Mouse (Mus musculus): ENCODE measurements around the gene Edem1. TPM values are rescaled to one million over a fixed set of nuclear protein-coding genes. Genes with fewer than 3 reads are reported as not detected.

Edem1 gene
- 10 to 100 TPM; 17.5 to 17.6 TPM for total RNA-seq (2021)

DNA sequence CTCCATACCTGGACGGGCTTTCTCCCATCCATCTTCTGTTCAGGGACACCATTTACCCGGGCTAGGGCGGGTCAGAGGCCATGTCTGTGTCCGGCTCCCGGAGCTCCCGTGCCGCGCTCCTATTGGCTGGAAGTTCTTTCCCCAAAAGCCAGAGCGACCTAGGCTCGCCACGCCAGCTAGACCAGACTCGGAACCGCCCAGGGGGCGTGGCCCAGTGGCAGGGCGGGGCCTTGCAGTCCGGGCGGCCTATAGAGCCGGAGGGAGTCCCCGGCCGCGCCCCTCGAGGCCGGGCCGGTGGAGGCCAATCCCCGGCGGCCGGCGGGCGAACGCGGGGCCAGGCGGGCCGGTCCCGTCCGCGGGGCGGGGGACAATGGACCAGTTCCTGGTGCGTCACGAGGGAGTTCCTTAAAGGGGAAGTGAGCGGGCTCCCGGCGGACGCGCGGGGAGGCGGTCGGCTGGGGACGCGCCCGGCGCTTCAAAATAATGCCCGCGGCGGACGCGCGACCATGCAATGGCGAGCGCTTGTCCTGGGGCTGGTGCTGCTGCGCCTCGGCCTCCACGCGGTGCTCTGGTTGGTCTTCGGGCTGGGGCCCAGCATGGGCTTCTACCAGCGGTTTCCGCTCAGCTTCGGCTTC is at the start of gene Edem1:
TSS of gene Edem1 (plus strand) at position 408 of the 635 bp plus-strand sequence.
- intact Hi-C loops (cut with DNase I): loop anchor here (2.0 kb wide), 1 partner anchor 46 kb away; the partner anchor contains the start of gene Arl8b
- DNase-seq (ENCODE audit: low spot score in 2 of 2): peak; percentile 92 to 96

DNA sequence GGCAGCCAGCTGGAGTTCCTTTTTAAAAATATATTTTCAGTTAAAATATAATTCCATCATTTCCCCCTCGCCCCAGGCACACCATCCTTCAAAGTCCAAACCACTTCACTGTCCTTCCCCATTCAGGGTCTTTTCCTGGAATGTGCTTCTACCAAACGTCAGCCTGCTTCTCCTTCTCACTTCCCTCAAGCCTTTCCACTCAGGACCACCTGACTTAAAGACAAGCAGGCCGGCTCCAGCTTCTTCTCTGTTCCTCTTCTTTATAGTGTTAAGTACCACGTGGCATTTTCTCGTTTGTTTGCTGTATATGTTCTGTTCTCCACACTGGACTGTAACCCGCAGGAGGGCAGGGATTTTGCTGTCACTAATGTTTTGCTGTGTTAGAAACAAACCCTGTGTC is 46.6 kb upstream of the Edem1 start:
- DNase-seq (ENCODE audit: low spot score in 2 of 2): no peak
- intact Hi-C loops (cut with DNase I): loop anchor here (2.0 kb wide), 1 partner anchor 47 kb away; the partner anchor contains the start of gene Edem1

DNA sequence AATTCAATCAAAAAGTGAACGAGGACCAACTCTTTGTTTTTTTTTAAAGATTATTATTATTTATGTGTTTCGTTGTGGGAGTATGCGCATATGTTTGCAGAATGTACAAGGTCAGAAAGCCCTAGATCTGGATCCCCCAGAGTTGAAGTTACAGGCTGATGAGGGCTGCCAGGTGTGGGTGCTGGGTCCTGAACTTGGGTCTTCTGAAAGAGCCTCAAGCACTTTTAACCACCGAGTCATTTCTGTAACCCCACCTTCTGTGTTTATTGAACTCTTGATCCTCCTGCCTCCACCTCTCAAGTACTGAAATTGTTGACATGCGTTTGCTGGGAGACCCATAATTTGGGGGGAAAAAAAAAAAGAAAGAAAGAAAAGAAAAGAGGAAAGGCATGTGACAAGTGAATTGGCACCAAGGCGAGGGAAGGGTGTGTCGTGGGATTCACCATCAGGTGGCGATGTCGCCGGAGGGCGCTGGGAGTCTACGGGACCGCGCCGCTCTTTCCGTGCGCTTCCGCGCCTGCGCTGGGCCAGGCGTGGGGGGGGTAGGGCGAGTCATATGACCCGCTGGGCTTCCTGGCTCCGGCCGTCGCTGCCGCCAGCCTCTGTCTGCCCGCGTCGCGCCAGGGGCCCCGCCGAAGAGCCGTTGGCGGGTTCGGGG is 45.8 kb upstream of the Edem1 start, which contains the start of gene Arl8b:
TSS of gene Arl8b (plus strand) at position 574 of the 658 bp plus-strand sequence.
- intact Hi-C loops (cut with DNase I): loop anchor here (2.0 kb wide), 1 partner anchor 46 kb away; the partner anchor contains the start of gene Edem1
- peak; percentile 94 to 96 for DNase-seq (ENCODE audit: low spot score in 2 of 2)

DNA sequence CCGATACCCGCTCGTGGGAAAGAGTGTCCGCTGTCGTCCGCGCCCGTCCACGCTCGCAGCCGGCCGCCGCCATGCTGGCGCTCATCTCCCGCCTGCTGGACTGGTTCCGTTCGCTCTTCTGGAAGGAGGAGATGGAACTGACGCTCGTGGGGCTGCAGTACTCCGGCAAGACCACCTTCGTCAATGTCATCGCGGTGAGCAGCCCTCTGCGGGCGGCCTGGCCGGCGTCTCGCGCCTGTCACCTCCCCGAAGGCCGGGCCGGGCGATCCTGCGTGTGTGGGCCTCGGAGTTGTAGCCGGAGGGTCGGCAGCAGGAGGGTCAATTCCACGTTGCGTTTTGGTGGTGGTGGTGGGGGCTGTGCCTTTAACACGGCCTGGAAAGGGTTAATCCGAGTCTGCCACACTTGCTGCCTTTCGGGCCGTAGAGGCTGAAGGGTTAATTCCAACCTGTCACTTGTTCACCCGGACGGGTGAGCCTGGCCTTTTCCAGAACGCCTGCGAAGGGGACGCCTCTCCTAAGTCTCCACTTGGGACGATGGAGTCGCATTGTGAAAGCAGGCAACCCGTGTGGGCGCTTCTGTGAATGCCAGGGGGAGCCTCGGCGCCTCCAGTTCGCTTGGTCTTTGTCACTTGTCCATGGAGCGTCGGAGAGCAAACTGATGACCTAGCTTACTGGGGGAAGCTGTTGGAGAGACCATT is 45.1 kb upstream of the Edem1 start:
- intact Hi-C loops (cut with DNase I): loop anchor here (2.0 kb wide), 1 partner anchor 45 kb away; the partner anchor contains the start of gene Edem1
- peak; percentile 29 to 39 for DNase-seq (ENCODE audit: low spot score in 2 of 2)

DNA sequence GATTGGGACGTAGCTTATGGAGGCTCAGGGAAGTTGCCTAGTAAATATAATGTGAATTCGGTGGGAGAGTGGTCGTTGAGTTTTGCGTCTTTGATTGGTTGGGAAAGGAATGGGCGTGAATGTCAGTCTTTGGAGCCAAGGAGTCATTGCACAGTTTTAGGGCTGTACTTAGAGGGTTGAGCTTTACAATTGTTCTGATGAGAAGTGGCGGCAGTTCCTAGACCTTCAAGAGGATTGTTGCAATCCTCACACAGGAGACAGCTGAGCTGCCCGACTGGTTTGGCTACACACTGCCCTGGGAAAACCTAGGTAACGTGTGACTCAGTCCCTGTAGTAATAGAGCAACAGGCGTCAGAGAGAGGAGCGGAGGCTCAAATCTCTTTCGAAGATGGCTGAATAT is 44.4 kb upstream of the Edem1 start:
- DNase-seq (ENCODE audit: low spot score in 2 of 2): no peak
- intact Hi-C loops (cut with DNase I): no loop called here

DNA sequence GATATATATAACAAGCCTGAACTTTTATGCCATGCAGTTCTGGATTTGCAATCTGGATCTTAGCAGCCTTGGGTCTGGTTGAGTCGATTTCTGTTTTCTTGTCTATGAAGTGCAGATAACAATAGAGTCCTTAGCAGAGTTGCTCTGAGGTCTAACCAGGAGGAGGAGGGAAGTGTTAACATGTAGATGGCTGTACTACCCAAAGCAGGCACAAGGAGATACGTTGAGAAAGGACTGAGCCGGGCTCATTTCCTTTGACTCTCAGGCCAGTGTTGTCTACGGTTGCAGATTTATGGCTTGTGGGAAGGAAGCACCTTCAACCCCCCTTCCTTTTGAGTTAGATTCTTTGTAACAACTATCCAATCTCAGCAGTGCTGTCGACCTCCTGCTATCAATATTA is 43.6 kb upstream of the Edem1 start:
- intact Hi-C loops (cut with DNase I): no loop called here
- DNase-seq (ENCODE audit: low spot score in 2 of 2): no peak

DNA sequence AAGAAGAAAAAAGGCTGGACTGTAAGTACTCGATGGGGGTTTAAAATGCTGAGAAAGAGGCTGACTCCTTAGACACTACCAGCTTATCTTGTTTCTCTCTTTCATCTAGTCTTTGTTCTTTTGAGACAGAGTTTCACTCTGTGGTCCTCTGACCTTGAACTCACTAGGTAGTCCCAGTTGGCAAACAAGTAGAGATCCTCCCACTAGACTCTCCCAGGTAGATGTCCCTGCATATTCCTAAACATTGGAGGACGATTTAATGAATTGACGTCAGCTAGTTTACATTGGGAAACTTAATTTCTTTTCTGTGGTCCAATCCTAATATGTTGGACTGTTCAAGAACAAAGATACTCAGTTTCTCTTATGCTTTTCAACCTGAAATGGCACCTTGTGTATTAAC is 42.9 kb upstream of the Edem1 start:
- intact Hi-C loops (cut with DNase I): no loop called here
- DNase-seq (ENCODE audit: low spot score in 2 of 2): no peak

DNA sequence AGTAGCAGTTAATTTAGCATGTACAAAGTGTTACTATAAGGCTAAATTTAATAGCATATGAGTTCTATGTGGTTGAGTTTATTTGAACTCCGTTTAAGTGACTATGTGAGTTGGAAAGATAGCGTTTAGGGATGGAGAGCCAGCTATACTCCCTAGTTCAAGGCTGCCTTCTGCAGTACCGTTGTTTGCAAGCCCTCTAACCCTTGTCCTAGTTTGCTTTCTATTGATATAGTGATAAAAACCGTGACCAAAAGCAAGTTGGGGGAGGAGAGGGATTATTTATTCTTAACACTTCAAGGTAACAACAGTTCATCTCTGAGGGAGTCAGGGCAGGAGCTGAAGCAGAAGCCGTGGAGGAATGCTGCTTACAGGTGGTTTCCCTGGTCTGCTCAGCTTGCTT is 36.9 kb upstream of the Edem1 start:
- DNase-seq (ENCODE audit: low spot score in 2 of 2): no peak
- intact Hi-C loops (cut with DNase I): no loop called here

DNA sequence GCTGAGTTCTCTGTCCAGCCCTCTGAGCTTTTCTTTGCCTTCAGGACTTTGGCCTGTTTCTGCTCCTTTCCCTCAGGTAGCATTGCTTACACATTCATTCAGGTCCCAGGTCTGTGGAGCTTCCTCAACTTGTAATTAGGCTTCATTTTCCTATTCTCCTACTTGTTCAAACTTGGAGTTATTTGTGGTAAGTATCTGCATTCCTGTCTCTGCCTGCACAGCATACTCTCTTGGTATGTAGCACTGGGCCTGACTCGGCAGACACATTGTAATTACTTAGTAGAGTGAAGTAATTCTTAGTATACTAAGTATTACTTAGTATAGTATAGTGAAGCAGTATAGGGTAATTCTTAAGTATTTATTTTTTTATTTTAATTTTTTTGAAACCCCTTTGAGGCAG is 32.5 kb upstream of the Edem1 start:
- no peak for DNase-seq (ENCODE audit: low spot score in 2 of 2)
- intact Hi-C loops (cut with DNase I): no loop called here

DNA sequence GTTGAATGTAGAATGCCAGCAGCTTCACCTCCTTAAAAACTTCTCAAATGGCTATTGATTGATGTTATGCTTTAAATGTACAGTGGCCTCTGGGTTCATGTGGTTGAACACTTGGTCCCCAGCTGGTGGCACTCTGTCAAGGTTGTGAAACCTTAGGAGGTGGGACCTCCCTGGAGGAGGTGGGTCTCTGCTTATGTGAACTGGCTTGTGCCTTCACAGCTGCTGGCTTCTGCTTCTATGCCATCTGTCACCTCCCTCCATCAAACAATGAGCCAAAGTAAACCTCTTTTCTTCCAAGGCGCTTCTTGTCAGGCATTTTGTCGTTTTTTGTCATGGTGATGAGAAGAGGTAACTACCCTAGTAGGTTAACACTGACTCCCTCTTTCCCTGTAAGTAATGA is 31.7 kb upstream of the Edem1 start:
- intact Hi-C loops (cut with DNase I): no loop called here
- DNase-seq (ENCODE audit: low spot score in 2 of 2): no peak

DNA sequence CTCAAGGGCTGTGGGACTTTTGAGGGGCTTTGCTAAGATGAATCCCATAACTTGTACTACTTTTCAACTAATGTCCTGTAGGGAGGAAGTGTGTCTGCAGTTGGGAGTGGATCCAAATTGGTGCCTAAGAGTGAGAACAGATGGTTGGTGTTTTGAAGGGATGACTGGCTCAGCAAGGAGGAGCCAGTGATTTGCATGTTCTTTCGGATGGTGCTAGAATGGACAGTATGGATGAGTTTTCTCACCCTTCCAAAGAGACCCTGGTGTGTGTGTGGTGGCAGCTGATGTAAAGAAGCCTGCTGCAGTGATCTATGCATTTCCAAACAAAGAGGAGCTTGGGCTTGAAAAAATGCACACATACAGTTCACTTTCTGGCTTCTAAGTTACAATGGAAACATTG is 23.2 kb upstream of the Edem1 start:
- peak in 1 of 2 experiments; percentile 27 for DNase-seq (ENCODE audit: low spot score in 2 of 2)
- intact Hi-C loops (cut with DNase I): no loop called here

DNA sequence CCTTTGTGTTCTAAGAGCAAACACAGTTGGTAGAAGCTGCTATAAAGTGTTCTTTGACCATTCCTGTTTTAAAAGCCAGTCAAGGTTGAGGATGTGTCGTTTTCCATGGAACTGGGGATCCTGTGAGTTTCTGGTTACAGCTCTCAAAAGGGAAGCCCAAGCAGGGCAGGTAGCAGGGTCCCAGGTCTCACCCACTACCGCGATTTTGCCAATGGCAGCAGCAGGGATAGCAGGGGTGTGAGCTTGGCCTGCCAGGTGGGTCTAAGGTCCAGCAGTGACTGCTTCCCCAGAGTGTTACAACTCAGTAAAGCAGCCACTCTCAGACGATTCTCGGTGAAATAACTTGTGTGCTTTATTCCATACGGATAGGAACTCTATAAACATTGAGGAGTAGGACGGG is 22.6 kb upstream of the Edem1 start:
- intact Hi-C loops (cut with DNase I): no loop called here

DNA sequence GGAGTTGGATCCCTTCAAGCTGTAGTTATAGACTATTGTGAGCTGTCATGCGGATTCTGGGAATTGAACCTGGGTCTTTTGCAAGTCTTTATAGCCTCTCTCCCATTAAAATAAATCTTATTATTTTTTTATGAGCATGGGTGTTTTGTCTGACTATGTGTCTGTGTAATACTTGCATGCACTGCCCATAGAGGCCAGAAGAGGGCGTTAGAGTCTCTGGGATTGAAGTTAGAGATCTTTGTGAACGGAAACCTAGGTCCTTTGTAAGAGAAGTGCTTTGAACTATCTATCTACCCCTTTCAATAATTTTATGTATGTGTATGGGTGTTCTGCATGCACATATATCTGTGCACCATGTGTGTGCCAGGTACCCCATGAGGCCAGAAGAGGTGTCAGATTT is 21.0 kb upstream of the Edem1 start:
- intact Hi-C loops (cut with DNase I): no loop called here
- DNase-seq (ENCODE audit: low spot score in 2 of 2): no peak

More for the DNA sequence above, 22.6 kb upstream of the Edem1 start:
- no peak for DNase-seq (ENCODE audit: low spot score in 2 of 2)

DNA sequence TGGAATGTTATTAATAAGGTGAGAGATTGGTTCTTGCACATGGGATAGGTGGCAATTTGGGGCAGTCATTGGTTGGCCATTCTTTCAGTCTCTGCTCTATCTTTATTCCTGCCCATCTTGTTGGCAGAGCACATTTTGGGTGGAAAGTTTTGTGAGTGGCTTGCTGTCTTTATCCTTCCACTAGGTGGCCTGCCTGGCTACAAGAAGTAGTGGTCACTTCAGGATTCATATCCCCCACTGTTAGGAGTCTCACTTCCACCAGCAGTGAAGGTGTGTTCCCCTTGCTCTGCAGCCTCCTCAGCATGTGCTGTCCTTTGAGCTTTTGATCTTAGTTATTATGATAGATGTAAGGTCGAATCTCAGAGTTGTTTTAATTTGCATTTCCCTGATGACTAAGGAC is 19.7 kb upstream of the Edem1 start:
- intact Hi-C loops (cut with DNase I): no loop called here
- DNase-seq (ENCODE audit: low spot score in 2 of 2): no peak

DNA sequence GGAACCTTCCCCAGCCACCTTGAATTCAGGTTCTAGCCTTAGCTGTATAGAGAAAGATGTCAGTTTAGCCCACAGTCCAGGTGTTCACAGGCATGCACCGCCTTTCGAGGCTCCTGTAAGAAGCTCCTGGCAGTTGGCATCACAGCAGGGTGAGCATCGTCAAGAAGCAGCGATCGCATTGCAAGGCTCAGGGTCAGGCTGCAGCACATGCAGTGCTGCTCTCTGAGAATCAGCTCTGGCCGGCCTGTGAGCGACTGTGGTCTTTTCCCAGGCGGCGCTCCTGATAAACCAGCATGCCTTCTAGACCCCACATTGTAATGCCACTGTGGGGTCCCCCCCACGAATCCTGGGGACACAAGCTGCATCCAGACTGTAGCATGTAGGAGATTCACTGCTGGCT is 18.2 kb upstream of the Edem1 start:
- intact Hi-C loops (cut with DNase I): no loop called here
- DNase-seq (ENCODE audit: low spot score in 2 of 2): no peak

DNA sequence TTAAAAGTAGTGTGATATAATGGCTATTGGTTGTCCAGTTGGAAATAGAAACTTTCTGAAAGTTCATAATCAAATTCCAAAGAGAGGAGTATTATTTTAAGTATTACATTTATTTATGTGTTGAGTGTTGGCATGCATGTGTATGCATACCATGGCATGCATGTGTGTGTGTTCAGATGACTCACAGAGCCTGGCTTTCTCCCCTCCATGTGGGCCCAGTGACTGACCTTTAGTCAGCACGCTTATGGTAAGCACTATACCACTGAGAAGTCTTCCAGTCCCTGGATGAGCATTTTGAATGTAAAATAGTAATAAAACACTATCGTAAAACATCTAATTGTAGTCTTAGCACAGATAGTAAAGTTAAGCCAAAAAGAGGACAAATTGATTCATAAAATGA is 16.3 kb upstream of the Edem1 start:
- no peak for DNase-seq (ENCODE audit: low spot score in 2 of 2)
- intact Hi-C loops (cut with DNase I): no loop called here

DNA sequence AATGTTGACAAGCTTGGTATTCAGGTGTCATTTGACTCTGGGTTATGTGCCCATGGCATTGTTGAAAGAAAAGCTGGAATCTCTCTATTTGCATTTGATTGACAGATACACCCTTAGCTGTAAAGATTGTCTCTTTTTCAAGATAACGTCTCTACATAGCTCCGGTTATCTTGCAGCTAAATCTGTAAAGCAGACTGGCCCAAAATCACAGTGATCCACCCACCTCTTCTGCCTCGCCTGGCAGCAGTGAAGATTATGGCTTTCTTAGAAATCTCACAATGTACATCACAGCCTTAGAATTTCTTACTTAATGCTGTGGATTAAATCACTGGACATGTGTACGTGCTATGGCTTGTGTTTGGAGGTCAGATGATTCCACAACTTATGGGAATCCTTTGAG is 10.9 kb upstream of the Edem1 start:
- no peak for DNase-seq (ENCODE audit: low spot score in 2 of 2)
- intact Hi-C loops (cut with DNase I): no loop called here

DNA sequence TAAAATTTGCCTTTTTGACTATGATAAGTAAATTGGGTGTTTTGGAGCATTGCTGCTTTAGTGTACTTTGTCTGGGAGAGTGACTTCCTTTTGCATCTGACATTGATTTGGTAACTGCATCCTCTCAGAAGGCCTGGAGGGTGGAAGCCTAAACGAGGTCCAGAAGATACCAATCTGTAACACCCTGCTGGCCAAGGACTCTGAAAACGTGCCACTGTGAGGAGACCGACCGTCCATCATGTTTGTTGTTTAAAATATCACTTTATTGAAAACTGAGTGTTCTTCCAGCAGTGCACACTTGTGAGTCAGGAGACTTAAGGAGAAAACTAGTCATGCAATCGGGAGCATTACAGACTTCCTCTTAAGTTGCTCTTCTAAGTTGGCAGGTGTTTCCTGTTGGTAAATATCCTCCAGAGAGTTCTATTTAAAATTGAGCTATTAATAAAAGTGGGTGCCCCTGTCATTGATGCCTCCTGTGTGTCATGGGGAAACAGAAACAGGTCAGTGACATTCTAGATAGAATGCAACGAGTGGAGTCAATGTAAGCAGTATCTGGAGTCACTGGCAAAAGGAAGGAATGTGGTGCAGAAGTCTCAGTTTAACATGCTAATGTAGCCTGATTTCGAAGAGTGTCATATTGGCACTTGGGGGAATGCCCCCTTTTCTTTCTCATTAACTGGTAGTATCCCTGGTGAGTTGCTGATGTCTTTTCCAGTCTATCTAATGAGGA is 3.5 kb upstream of the Edem1 start:
- intact Hi-C loops (cut with DNase I): no loop called here
- DNase-seq (ENCODE audit: low spot score in 2 of 2): no peak

DNA sequence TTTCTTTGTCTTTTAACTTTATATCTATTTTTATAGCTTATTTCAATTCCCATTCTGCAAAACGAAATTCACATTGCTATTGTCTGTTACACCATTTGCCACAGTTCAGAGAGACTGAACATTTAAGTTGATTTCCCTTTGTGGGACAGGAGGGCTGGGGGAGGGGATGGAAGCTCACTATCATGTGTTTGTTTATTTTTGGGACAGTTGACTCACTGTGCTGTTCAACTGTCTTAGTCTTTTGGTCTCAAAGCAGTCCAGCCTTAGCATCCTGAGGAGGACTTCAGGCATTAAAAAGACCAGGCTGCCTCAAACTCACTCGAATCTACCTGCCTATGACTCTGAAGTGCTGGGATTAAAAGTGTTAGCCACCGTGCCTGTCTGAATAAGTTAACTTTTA is 2.4 kb upstream of the Edem1 start:
- no peak for DNase-seq (ENCODE audit: low spot score in 2 of 2)
- intact Hi-C loops (cut with DNase I): no loop called here

DNA sequence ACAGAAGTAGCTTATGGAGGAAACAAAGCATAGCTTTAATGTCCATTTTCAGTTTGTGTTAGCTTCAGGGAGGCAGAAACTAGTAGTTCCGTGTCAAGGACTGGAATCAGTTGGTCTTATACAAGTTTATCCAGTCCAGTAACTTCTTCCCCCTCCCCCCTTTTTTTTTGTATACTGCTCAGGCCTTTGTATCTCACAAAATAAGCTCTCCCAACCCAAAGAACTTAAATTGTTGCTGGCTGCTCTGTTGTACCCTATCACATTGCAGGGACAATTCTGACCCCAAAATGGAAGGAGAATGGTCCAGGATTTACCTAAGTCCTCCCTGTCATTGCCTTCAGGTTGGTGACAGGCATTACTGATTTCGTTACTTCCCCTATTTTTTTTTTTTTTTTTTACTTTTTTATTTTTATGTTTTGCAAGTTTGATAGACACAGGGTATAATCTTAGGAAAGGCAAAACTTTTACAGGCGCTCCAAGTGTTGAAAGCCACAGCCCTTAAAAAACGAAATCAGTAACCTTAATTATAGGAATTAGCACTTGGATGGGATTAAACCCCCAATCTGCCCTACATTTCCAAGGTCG is 1.0 kb upstream of the Edem1 start:
- intact Hi-C loops (cut with DNase I): no loop called here
- DNase-seq (ENCODE audit: low spot score in 2 of 2): no peak

Measured in left cerebral cortex, postnatal 36 days (tissue).